18 mouse cellular contexts compared by ENCODE assay signal in genomic region chr5:99564501-99565323, GRCm38 (mm10).
DNase-seq lines count a peak whose midpoint lies in the region; ATAC-seq lines count a peak whose summit lies in the region.
"Had no signal": no experiment of that assay in that cellular context is flagged by ENCODE, and none has a peak within 500 bp of the region (broad histone marks: within the 10 kb centered on the region; RNA-seq: fewer than 3 reads in every experiment).

No protein-coding gene starts in this region.

- no peak overlapping the region for H3K4me2 ChIP-seq in forebrain, embryonic 13.5 days
- H3K4me2 ChIP-seq in forebrain, embryonic 11.5 days (ENCODE audit: low read depth, low read length, severe bottlenecking): no peak overlapping the region
- no peak overlapping the region for H3K4me2 ChIP-seq in hindbrain, embryonic 16.5 days (ENCODE audit: low read length)
- H3K4me2 ChIP-seq in limb, embryonic 11.5 days (ENCODE audit: low read depth, severe bottlenecking): no peak overlapping the region
- H3K4me2 ChIP-seq: heart, embryonic 11.5 days; intestine, embryonic 15.5 days had no signal

- no peak for DNase-seq in forebrain, embryonic 11.5 days (ENCODE audit: low spot score)
- DNase-seq in hindbrain, embryonic 10.5 days (ENCODE audit: low spot score): no peak
- DNase-seq in limb, embryonic 11.5 days (ENCODE audit: low spot score): no peak
- DNase-seq in kidney, adult 9 months: no peak
- no peak for DNase-seq in layer of hippocampus, postnatal 25 days (ENCODE audit: extremely low spot score in 1 of 2, low spot score in 1 of 2)
- DNase-seq: adrenal gland, postnatal 14 days; cerebellum, adult 11-12 months; cerebellum, postnatal 14 days; gastrocnemius, postnatal 36 days; lung, adult 2 months; midbrain, embryonic 14.5 days; retina, postnatal 1 day had no signal

- H3K27me3 ChIP-seq in forebrain, embryonic 13.5 days: peaks cover 42% of the 10 kb centered on the region
- H3K27me3 ChIP-seq in forebrain, embryonic 11.5 days (ENCODE audit: control insufficient read depth, insufficient read depth, low read length): no peaks in the 10 kb centered on the region
- H3K27me3 ChIP-seq in hindbrain, embryonic 16.5 days (replicated peaks; ENCODE audit: control insufficient read depth, insufficient read depth, low read length): no peaks in the 10 kb centered on the region
- peaks cover 37% of the 10 kb centered on the region for H3K27me3 ChIP-seq in hindbrain, embryonic 10.5 days (ENCODE audit: insufficient read depth, poor library complexity, severe bottlenecking)
- H3K27me3 ChIP-seq in limb, embryonic 11.5 days (ENCODE audit: control insufficient read depth, insufficient read depth, low read length): no peaks in the 10 kb centered on the region
- H3K27me3 ChIP-seq: intestine, embryonic 15.5 days; megakaryocyte, embryonic 14.5 days had no signal

- H3K9me3 ChIP-seq in forebrain, embryonic 13.5 days (replicated peaks): no peaks in the 10 kb centered on the region
- no peaks in the 10 kb centered on the region for H3K9me3 ChIP-seq in forebrain, embryonic 11.5 days (ENCODE audit: control insufficient read depth, low read length)
- no peaks in the 10 kb centered on the region for H3K9me3 ChIP-seq in hindbrain, embryonic 16.5 days (ENCODE audit: control insufficient read depth, low read length)
- H3K9me3 ChIP-seq in hindbrain, embryonic 10.5 days: no peaks in the 10 kb centered on the region
- H3K9me3 ChIP-seq in limb, embryonic 11.5 days (ENCODE audit: control insufficient read depth, low read length): no peaks in the 10 kb centered on the region
- H3K9me3 ChIP-seq: intestine, embryonic 15.5 days; megakaryocyte, embryonic 14.5 days had no signal

- H3K9ac ChIP-seq in forebrain, embryonic 13.5 days: no peak overlapping the region
- no peak overlapping the region for H3K9ac ChIP-seq in forebrain, embryonic 11.5 days (ENCODE audit: low read length)
- H3K9ac ChIP-seq in hindbrain, embryonic 16.5 days (ENCODE audit: low read depth, low read length): no peak overlapping the region
- H3K9ac ChIP-seq in limb, embryonic 11.5 days (ENCODE audit: low read length): no peak overlapping the region
- H3K9ac ChIP-seq: intestine, embryonic 15.5 days had no signal

- no peaks in the 10 kb centered on the region for H3K36me3 ChIP-seq in forebrain, embryonic 13.5 days (ENCODE audit: poor library complexity, severe bottlenecking)
- H3K36me3 ChIP-seq in forebrain, embryonic 11.5 days (ENCODE audit: control insufficient read depth, insufficient read depth, low read length): no peaks in the 10 kb centered on the region
- H3K36me3 ChIP-seq in hindbrain, embryonic 16.5 days (ENCODE audit: control insufficient read depth, insufficient read depth, low read length): no peaks in the 10 kb centered on the region
- no peaks in the 10 kb centered on the region for H3K36me3 ChIP-seq in hindbrain, embryonic 10.5 days
- no peaks in the 10 kb centered on the region for H3K36me3 ChIP-seq in limb, embryonic 11.5 days (ENCODE audit: control insufficient read depth, insufficient read depth, low read length)
- H3K36me3 ChIP-seq: G1E; intestine, embryonic 15.5 days had no signal

- ATAC-seq in forebrain, embryonic 13.5 days: peak; percentile 80
- no peak for ATAC-seq in forebrain, embryonic 11.5 days (replicated peaks; ENCODE audit: low FRiP score)
- ATAC-seq in hindbrain, embryonic 16.5 days: peak; percentile 35; the same call in 1 of the 2 replicates
- ATAC-seq in limb, embryonic 11.5 days (ENCODE audit: insufficient number of reproducible peaks, low FRiP score, low TSS enrichment, low read depth): 0 out of 2 replicates have a peak, but pooled peaks have one; percentile 39
- ATAC-seq: intestine, embryonic 15.5 days had no signal

- H3K27ac ChIP-seq in forebrain, embryonic 13.5 days: no peak overlapping the region
- H3K27ac ChIP-seq in forebrain, embryonic 11.5 days (ENCODE audit: low read depth, low read length): no peak overlapping the region
- H3K27ac ChIP-seq in hindbrain, embryonic 16.5 days (ENCODE audit: low read depth, low read length): no peak overlapping the region
- H3K27ac ChIP-seq in hindbrain, embryonic 10.5 days: no peak overlapping the region
- H3K27ac ChIP-seq in limb, embryonic 11.5 days (replicated peaks; ENCODE audit: low read depth, low read length): 0 out of 2 replicates have a peak overlapping the region, but pooled peaks have one; percentile 14
- H3K27ac ChIP-seq: intestine, embryonic 15.5 days had no signal

- H3K4me3 ChIP-seq in forebrain, embryonic 13.5 days: no peak overlapping the region
- no peak overlapping the region for H3K4me3 ChIP-seq in forebrain, embryonic 11.5 days (ENCODE audit: low read depth, low read length)
- H3K4me3 ChIP-seq in hindbrain, embryonic 16.5 days (ENCODE audit: low read length): no peak overlapping the region
- no peak overlapping the region for H3K4me3 ChIP-seq in hindbrain, embryonic 10.5 days
- H3K4me3 ChIP-seq in limb, embryonic 11.5 days (ENCODE audit: low read depth, low read length): no peak overlapping the region
- H3K4me3 ChIP-seq: intestine, embryonic 15.5 days; megakaryocyte, embryonic 14.5 days had no signal

- H3K4me1 ChIP-seq in forebrain, embryonic 13.5 days: peaks cover 19% of the 10 kb centered on the region
- H3K4me1 ChIP-seq in forebrain, embryonic 11.5 days (replicated peaks; ENCODE audit: control insufficient read depth, insufficient read depth, low read length): peaks cover 2% of the 10 kb centered on the region; the same call in 1 of the 2 replicates
- H3K4me1 ChIP-seq in hindbrain, embryonic 16.5 days (ENCODE audit: control insufficient read depth, insufficient read depth, low read depth, low read length): no peaks in the 10 kb centered on the region
- H3K4me1 ChIP-seq in hindbrain, embryonic 10.5 days (replicated peaks): peaks cover 23% of the 10 kb centered on the region
- H3K4me1 ChIP-seq in limb, embryonic 11.5 days (ENCODE audit: control insufficient read depth, insufficient read depth, low read length): peaks cover 18% of the 10 kb centered on the region
- H3K4me1 ChIP-seq: intestine, embryonic 15.5 days had no signal

- 31% methylated on average over 8 of the region's 8 CpGs for WGBS in forebrain, embryonic 13.5 days
- 54% methylated on average over 8 of the region's 8 CpGs for WGBS in forebrain, embryonic 11.5 days
- WGBS in hindbrain, embryonic 16.5 days: 50% methylated on average over 8 of the region's 8 CpGs
- WGBS in hindbrain, embryonic 10.5 days: 75% methylated on average over 8 of the region's 8 CpGs
- WGBS in limb, embryonic 11.5 days: 15% methylated on average over 8 of the region's 8 CpGs
